Mouse (Mus musculus): ENCODE measurements around the gene Rell1.

GRCm38 (mm10) chr5:63936740-63937139, 32.0 kb downstream of the Rell1 start:
- TF ChIP-seq HCFC1 (IDR thresholded peaks at IDR 0.05; ENCODE audit: borderline replicate concordance, insufficient read depth, low read length) (no peak), CHD2 (IDR thresholded peaks at IDR 0.05; ENCODE audit: low read depth, low read length) (no peak), ZNF384 (IDR thresholded peaks at IDR 0.05; ENCODE audit: low read depth, low read length) (no peak), MAFK (IDR thresholded peaks at IDR 0.05; ENCODE audit: insufficient read depth, low read depth, low read length) (no peak), ZC3H11A (IDR thresholded peaks at IDR 0.05; ENCODE audit: borderline replicate concordance, low read depth, low read length) (no peak)
